Mouse (Mus musculus) forebrain, embryonic 10.5 days (tissue): ENCODE measurements around the gene Gsta4. TPM values are rescaled to one million over a fixed set of nuclear protein-coding genes. Genes with fewer than 3 reads are reported as not detected.

ENCODE experiments used
- polyA plus RNA-seq: library from polyadenylated mRNA; unstranded; fragments of >200 nt; fragmentation: Nextera tagmentation; extraction: Ambion mirVana; gene quantifications from 2 replicates; pipeline ENCODE4 v1.2.1, GENCODE M21; 2016

Gsta4 gene
- polyA plus RNA-seq, 1 experiment from 2014 or later = 103 TPM

Other genes starting within 250 kb of the Gsta4 start
- gene Gcm1, start 130.8 kb upstream of the Gsta4 start, polyA plus RNA-seq = 0.10 TPM in 1 of 2 replicates, not detected in the other
- 21.0 and 22.9 TPM in 2 replicates for gene Fbxo9, start 73.7 kb upstream of the Gsta4 start, polyA plus RNA-seq
- 31.9 and 36.0 TPM in 2 replicates for gene Ick, start 73.6 kb upstream of the Gsta4 start, polyA plus RNA-seq
- not detected in 2 replicates for gene Gsta1, start 47.9 kb downstream of the Gsta4 start, polyA plus RNA-seq
- gene Gm3776, start 74.4 kb downstream of the Gsta4 start, polyA plus RNA-seq = not detected in 2 replicates
- not detected in 2 replicates for gene Gm10639, start 107.1 kb downstream of the Gsta4 start, polyA plus RNA-seq
- not detected in 2 replicates for gene Omt2a, start 132.0 kb downstream of the Gsta4 start, polyA plus RNA-seq
- not detected in 2 replicates for gene Omt2b, start 144.8 kb downstream of the Gsta4 start, polyA plus RNA-seq
- gene Gsta2, start 173.0 kb downstream of the Gsta4 start, polyA plus RNA-seq = not detected in 2 replicates
- gene Dppa5a, start 185.4 kb downstream of the Gsta4 start, polyA plus RNA-seq = 0.36 TPM in 1 of 2 replicates, not detected in the other
- 2.3 and 3.2 TPM in 2 replicates for gene Ooep, start 196.0 kb downstream of the Gsta4 start, polyA plus RNA-seq
- gene Ddx43, start 213.0 kb downstream of the Gsta4 start, polyA plus RNA-seq = 0.17 and 0.24 TPM in 2 replicates